Mouse (Mus musculus): ENCODE results near the gene Cers6. TPM values are rescaled to one million over a fixed set of nuclear protein-coding genes. Genes with fewer than 3 reads are reported as not detected.

Cers6 gene
- polyA plus RNA-seq, 1 experiment = 21.1 TPM

DNA sequence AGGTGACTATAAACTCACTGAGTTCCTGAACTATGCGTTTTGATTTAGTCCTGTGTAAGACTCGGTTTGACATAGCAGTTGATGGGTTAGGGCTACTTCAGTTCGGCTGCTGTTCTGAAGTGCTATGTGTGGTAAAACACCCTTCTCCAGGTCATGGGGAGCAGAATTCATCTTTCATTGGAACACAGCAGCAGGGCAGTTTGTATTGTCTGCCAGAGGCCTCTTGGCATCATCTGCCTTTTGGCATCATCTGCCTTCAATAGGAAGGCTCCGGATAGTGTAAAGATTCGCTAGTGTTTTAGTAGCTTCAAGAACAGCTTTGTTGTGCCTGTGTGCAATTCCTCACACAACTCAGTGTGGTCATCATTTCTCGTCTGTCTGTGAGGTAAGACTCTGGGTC lies 203.5 kb downstream of the Cers6 start:
- no peak for DNase-seq
- H3K4me1 ChIP-seq (replicated peaks; ENCODE audit: control insufficient read depth, insufficient read depth, low read length) = no peaks in the 10 kb centered on the region
- no peaks in the 10 kb centered on the region for H3K27me3 ChIP-seq (ENCODE audit: control insufficient read depth, insufficient read depth, low read length)
- TF ChIP-seq CTCF (IDR thresholded peaks at IDR 0.05; ENCODE audit: borderline replicate concordance, control insufficient read depth, extremely low read depth, insufficient read depth, low read length, poor library complexity) (no peak), POLR2A (IDR thresholded peaks at IDR 0.05; ENCODE audit: control insufficient read depth, extremely low read depth, insufficient read depth, low read length, poor library complexity) (no peak)
- no peak overlapping the region for H3K27ac ChIP-seq (ENCODE audit: control insufficient read depth, insufficient read depth, low read length)
- H3K36me3 ChIP-seq (ENCODE audit: control insufficient read depth, insufficient read depth, low read length) = 0 out of 2 replicates have a peak, but pooled peaks cover 4% of the 10 kb centered on the region
- 97% methylated on average over 6 of the region's 6 CpGs for WGBS
- no peak overlapping the region for H3K4me3 ChIP-seq (ENCODE audit: control insufficient read depth, insufficient read depth, low read length)

DNA sequence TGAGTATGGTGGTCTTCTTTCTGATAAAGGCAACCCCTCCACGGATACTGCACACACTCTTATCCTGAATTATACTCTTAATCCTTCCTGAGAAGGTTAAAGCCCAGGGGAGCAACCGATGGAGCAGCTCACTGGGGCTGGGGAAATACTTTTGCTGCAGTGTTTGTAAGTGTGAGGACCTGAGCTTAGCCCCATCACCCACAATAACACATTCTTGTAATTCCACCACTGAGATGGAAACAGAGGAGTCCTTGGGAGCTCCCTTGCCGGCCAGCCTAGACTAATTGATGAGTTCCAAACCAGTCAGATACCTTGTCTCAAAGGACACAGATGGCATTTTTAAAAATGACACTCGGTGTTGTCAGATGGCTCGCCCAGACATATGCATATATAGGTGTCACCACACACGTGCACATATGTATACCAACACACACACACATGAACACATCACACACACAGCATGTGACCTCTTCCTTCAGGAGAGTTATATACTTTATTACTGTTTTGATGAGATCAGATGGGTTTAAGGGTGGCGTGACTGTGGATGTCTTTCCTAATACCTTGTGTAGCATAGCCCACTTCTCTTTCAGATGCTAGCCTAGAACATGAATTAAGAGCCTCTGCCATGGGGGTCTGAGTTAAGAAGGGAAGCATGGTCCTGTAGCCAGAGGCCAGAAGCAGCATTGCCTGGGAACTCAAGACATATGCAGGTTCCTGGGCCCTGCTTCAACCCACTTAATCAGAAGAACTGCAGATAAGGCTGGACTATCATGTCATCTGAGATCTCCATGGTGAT lies 210.4 kb downstream of the Cers6 start:
- no peak overlapping the region for H3K4me3 ChIP-seq (ENCODE audit: control insufficient read depth, insufficient read depth, low read length)
- no peaks in the 10 kb centered on the region for H3K4me1 ChIP-seq (replicated peaks; ENCODE audit: control insufficient read depth, insufficient read depth, low read length)
- no peak for TF ChIP-seq POLR2A (IDR thresholded peaks at IDR 0.05; ENCODE audit: control insufficient read depth, extremely low read depth, insufficient read depth, low read length, poor library complexity)
- no peak for TF ChIP-seq CTCF (IDR thresholded peaks at IDR 0.05; ENCODE audit: borderline replicate concordance, control insufficient read depth, extremely low read depth, insufficient read depth, low read length, poor library complexity)
- H3K36me3 ChIP-seq (ENCODE audit: control insufficient read depth, insufficient read depth, low read length) = no peaks in the 10 kb centered on the region
- 86% methylated on average over 7 of the region's 7 CpGs for WGBS
- DNase-seq = no peak
- no peak overlapping the region for H3K27ac ChIP-seq (ENCODE audit: control insufficient read depth, insufficient read depth, low read length)
- no peaks in the 10 kb centered on the region for H3K27me3 ChIP-seq (ENCODE audit: control insufficient read depth, insufficient read depth, low read length)

DNA sequence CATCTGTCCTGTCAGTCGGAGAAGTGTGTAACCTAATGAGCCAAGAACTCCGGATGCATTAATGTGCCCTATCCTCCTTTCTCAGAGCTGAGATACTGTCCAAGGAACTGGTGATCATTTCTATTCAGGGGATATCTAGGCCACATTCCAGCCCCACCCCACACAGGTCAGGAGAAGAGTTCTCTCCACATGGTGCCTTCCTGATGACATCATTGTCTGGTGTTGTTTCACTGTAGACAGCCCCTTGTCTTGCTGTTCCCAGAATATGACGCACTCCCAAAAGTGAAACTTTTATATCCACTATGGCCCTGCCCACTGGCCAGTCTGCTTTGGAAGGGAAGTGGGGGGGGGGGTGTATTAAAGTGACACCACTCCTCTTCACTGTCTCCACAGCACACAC lies 215.9 kb downstream of the Cers6 start:
- Histone ChIP-seq H3K4me1 (replicated peaks; ENCODE audit: control insufficient read depth, insufficient read depth, low read length) (no peaks in the 10 kb centered on the region), H3K4me3 (ENCODE audit: control insufficient read depth, insufficient read depth, low read length) (no peak overlapping the region), H3K27ac (ENCODE audit: control insufficient read depth, insufficient read depth, low read length) (no peak overlapping the region), H3K27me3 (ENCODE audit: control insufficient read depth, insufficient read depth, low read length) (no peaks in the 10 kb centered on the region), H3K36me3 (ENCODE audit: control insufficient read depth, insufficient read depth, low read length) (no peaks in the 10 kb centered on the region)
- DNase-seq = no peak
- no peak for TF ChIP-seq POLR2A (IDR thresholded peaks at IDR 0.05; ENCODE audit: control insufficient read depth, extremely low read depth, insufficient read depth, low read length, poor library complexity)
- no peak for TF ChIP-seq CTCF (IDR thresholded peaks at IDR 0.05; ENCODE audit: borderline replicate concordance, control insufficient read depth, extremely low read depth, insufficient read depth, low read length, poor library complexity)
- 93% methylated on average over 3 of the region's 3 CpGs for WGBS

DNA sequence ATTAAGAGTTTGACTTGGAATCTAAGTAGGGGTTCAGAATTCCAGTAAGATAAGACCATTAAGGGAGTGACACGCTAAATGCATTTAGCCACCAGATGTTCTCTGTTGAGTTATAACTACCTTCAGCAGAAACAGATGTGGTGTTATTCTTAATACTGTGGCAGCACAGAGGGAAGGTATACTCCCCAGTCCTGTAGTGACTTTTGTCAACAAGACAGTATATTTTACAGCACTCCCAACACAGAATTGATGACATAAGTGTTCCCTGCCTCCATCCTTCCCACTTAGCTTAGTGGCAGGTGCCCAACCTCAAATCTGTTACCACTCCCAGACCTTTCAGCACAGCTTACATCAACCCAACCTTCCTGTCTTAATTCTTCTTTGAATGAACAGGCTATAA lies 219.5 kb downstream of the Cers6 start:
- Histone ChIP-seq H3K4me1 (replicated peaks; ENCODE audit: control insufficient read depth, insufficient read depth, low read length) (peaks cover 5% of the 10 kb centered on the region), H3K27me3 (ENCODE audit: control insufficient read depth, insufficient read depth, low read length) (no peaks in the 10 kb centered on the region), H3K27ac (ENCODE audit: control insufficient read depth, insufficient read depth, low read length) (no peak overlapping the region), H3K4me3 (ENCODE audit: control insufficient read depth, insufficient read depth, low read length) (no peak overlapping the region), H3K36me3 (ENCODE audit: control insufficient read depth, insufficient read depth, low read length) (no peaks in the 10 kb centered on the region)
- no peak for TF ChIP-seq POLR2A (IDR thresholded peaks at IDR 0.05; ENCODE audit: control insufficient read depth, extremely low read depth, insufficient read depth, low read length, poor library complexity)
- TF ChIP-seq CTCF (IDR thresholded peaks at IDR 0.05; ENCODE audit: borderline replicate concordance, control insufficient read depth, extremely low read depth, insufficient read depth, low read length, poor library complexity) = no peak
- WGBS = 98% methylated on average over 1 of the region's 1 CpGs
- DNase-seq = no peak

DNA sequence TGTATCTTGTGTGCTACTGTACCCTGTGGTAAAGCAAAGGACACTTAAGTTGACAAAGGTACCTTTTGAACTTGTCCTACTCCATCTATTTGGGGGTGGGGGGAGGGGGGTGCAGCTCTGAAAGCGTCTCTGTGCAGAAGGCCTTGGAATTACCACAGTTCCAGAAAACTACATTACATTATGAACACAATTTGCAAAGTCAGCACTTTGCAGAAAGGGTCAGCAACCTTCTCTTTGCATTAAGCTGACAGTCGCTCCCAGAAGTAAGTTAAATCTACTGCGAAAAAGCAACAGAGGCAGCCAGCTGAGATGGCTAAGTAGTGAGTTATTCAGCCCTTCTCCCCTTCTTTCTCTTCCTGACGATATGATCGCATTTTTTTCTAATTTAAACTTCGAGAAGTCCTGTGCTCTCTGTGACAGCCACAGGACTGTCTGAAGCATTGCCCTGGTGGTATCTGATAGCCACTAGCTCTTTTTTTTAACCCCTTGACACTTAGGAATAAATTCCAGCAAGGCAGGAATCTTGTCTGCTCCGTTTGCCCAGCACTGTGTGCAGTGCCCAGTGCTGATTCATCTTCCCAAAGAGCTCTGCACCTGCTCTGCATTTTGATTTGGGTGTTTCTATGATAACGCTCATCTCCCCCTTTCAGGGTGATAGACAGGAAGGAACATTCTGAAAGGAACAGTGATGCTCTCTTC lies 221.4 kb downstream of the Cers6 start:
- Histone ChIP-seq H3K4me3 (ENCODE audit: control insufficient read depth, insufficient read depth, low read length) (no peak overlapping the region), H3K27me3 (ENCODE audit: control insufficient read depth, insufficient read depth, low read length) (no peaks in the 10 kb centered on the region), H3K27ac (ENCODE audit: control insufficient read depth, insufficient read depth, low read length) (no peak overlapping the region), H3K36me3 (ENCODE audit: control insufficient read depth, insufficient read depth, low read length) (no peaks in the 10 kb centered on the region), H3K4me1 (replicated peaks; ENCODE audit: control insufficient read depth, insufficient read depth, low read length) (peaks cover 5% of the 10 kb centered on the region)
- TF ChIP-seq CTCF (IDR thresholded peaks at IDR 0.05; ENCODE audit: borderline replicate concordance, control insufficient read depth, extremely low read depth, insufficient read depth, low read length, poor library complexity) = no peak
- TF ChIP-seq POLR2A (IDR thresholded peaks at IDR 0.05; ENCODE audit: control insufficient read depth, extremely low read depth, insufficient read depth, low read length, poor library complexity) = no peak
- no peak for DNase-seq
- WGBS = 90% methylated on average over 8 of the region's 8 CpGs

DNA sequence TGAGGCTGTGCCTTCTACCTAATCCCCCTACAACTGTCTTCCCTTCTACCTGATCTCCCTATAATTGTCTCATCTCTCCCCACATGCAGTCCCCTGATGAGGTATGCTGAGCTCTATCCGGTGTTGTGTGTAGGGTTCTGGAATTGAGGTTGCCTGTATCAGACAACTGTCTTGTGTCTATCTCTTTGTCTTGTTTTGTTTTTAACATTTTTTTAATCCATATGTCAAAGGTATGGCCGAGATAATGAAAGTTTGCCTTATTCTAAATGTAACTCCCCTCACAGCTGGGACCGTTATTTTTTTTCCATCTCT lies 221.9 kb downstream of the Cers6 start:
- H3K36me3 ChIP-seq (ENCODE audit: control insufficient read depth, insufficient read depth, low read length) = no peaks in the 10 kb centered on the region
- no peak overlapping the region for H3K27ac ChIP-seq (ENCODE audit: control insufficient read depth, insufficient read depth, low read length)
- WGBS = 75% methylated on average over 3 of the region's 3 CpGs
- peaks cover 5% of the 10 kb centered on the region for H3K4me1 ChIP-seq (replicated peaks; ENCODE audit: control insufficient read depth, insufficient read depth, low read length)
- no peak for DNase-seq
- TF ChIP-seq POLR2A (IDR thresholded peaks at IDR 0.05; ENCODE audit: control insufficient read depth, extremely low read depth, insufficient read depth, low read length, poor library complexity) (no peak), CTCF (IDR thresholded peaks at IDR 0.05; ENCODE audit: borderline replicate concordance, control insufficient read depth, extremely low read depth, insufficient read depth, low read length, poor library complexity) (no peak)
- H3K27me3 ChIP-seq (ENCODE audit: control insufficient read depth, insufficient read depth, low read length) = no peaks in the 10 kb centered on the region
- no peak overlapping the region for H3K4me3 ChIP-seq (ENCODE audit: control insufficient read depth, insufficient read depth, low read length)
